Mouse (Mus musculus) cerebellum, adult 9-10 months (tissue): ENCODE results near the gene Tbx21.

Experiments used
- DNase-seq: peaks from one replicate; pipeline ENCODE4 v3.0.0; 2022

Gene Tbx21

DNA sequence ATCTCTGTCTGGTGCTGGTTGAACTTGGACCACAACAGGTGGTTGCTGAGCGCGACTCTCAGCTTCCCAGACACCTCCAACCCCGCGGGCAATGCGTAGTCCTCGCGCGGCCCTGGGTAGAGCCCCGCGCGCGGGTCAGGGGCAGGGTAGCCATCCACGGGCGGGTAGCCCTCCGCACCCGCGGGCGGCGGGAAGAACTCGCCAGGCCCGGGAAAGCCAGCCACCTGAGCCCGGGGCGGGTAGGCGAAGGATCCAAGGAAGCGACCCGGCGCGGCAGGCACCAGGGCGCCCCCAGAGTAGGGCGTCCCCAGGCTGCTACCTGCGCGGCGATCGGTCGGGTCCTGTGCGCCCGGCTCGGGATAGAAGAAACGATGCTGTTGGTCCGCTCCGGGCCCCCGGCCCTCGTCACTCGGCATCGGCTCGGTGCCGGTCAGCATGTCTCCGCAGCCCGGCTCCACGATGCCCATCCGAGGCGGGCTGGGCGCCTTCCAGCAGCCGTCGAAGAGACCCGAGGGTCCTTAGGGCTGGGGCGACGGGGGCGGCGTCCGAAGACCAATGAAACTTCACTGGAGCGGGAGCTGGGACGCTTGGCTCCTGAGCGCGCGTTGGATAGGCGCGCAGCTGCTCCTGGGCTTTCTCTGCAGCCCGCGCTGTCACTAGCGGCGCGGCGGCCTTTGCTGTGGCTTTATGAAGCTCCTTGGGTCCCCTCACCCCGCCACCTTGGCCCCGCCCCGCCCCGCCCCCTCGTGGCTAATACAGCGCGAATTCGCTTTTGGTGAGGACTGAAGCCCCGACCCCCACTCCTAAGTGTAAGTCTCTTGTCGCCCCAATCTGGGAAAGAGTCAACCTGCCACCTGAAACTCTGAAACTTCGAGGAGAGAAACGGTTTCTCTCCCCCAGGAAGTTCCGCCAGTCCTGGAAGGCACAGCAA, at the start of gene Tbx21:
TSS of gene Tbx21 (minus strand) at position 661 of the 931 bp plus-strand sequence.
- DNase-seq, result no peak

DNA sequence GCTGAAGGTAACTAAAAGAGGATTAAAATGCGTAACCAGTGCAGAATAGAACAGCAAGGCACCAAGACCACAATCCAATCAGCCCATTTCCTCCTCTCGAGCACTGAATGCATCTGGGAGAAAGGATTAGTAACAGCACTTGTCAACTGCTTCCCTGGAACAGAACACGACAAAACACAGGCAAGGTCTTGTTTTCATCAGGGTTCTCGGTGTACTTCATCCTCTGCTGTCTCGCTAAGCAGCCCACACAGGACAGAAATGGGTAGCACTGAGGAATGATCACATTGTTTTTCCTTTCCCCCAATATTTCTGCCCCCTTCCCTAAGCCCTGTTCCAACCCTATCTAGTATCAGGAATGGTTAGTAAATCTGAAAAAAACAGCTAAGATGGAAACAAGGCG, 45.2 kb upstream of the Tbx21 start:
- no peak for DNase-seq

- DNase-seq, result no peak
Measured at GRCm38 (mm10) chr11:97156999-97157398, 41.9 kb upstream of the Tbx21 start.

- peak; percentile 47 for DNase-seq
Measured at GRCm38 (mm10) chr11:97152662-97153287, 37.6 kb upstream of the Tbx21 start.

DNA sequence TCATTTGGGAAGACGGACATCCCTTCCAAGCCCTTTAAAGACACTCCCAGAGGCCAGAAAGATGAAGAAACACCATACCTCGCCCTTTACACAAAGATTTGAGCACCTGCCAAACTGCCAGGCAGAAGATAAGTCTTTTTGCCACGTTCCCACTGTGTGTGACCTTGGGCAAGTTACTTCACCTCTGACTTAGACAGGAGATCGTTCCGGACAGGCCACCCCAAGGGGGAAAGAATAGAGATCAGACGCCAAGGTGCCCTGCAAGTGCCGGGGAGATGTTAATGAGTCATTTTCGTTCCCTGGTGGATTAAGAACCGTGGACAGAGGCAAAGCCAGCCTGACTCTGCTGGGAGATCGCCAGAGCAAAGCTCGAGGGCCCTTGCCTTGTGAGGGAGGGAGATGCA, 36.9 kb upstream of the Tbx21 start:
- DNase-seq, result peak; percentile 57

GRCm38 (mm10) chr11:97151343-97151801, 36.2 kb upstream of the Tbx21 start, which contains the start of gene Tbkbp1:
TSS of gene Tbkbp1 (minus strand) at chr11:97151495.
- DNase-seq, result peak; percentile 65

DNA sequence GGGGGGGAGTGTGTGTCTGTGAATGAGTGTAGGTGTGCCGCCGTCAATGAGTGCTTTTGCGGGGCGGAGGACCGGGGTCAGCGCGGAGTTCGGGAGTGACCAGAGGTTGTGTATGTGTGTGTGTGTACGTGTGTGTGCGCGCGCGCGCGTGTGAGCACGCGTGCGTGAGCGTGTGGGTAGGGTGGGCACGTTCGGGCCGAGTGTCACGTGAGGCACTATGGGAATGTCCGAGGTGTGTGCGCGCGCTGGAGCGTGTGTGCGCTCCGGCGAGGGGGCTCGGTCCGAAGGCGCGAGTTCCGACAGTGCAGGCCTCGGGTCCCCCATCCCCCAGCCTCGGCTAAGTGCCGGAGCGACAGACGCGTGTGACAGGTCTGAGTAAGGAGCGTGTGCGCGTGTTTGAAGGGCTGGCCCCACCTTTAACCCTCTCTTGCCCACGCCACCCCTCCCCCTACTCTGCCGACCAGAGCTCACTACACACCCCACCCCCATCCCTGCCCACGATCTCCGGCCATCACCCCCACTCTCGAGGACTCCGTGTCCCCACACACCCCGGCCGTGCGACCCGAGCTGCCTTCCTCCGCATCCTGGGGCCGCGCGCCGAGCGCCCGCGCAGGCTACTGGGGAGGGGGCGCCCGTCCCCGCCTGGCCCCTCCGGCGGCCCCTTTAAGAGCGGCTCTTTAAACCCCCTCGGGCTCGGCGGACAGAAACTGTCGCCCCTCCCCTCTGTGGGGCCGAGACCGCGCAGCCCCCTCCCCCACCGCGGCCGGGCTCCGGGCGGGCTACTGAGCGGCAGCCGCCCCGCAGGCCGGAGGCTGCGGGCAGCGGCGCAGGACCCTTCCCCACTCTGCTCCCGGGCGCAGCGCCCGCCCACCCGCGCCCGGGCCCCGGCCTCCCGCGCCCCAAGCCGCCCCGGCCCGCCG, 35.5 kb upstream of the Tbx21 start:
- DNase-seq, result peak; percentile 88

DNA sequence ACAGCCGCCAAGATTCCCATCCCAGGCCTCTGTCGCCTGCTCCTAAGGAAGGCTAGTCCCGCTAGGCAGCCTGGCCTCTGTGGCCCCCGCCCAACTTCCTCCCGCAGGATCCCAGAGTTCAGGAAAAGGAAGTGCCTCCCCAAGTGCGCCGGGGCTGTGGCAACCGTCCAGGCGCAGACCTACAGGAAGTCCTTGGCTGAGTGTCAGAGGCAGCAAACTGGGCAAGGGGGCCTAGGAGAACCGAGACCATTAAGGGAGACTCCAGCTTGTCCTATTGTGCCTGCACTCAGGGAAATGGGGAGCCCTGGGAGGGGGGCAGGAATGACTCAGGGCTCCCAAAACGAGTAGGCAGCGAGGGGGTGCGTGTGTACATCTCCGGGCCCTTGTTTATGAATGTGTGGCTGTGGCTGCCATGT, 34.9 kb upstream of the Tbx21 start:
- peak; percentile 80 for DNase-seq

DNA sequence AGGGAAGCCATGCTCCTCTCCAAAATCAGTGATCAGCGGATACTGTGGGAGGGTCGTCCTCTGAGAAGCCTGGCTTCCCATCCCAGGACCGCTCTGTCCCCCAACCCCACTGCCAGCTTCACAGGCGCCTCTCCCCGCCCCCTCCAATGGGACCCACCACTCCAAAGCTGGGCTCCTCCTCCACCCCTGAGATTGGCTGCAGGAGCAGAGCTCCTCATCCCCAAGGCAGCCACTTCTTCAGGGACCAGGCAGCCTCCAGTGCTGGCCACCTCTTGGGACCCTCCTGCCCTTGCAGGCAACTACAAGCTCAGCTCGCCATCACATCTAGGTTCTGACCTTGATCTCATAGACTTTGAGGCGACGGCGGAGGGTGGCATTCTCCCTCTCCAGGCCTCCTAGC, 33.9 kb upstream of the Tbx21 start:
- DNase-seq, result no peak

- DNase-seq, result no peak
Measured at GRCm38 (mm10) chr11:97148591-97148990, 33.5 kb upstream of the Tbx21 start.

DNA sequence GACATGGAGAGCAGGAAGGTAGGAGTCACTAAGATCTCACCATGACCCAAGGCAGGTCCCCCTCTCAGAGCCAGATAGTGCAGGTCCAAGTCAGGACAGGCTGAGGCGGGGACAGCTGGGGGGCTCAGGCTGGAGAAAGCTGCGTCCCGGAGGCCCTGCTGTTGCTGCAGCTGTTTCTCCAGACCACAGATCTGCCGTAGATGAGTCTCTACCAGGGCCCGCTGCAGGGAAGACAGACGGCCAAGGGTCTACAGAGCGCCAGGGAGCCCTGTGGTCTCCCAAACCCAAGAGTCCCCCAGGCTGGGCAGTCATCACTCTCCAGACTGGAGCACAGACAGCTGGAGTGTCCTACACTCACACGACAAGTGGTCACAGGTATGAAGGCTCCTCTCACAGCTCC, 32.2 kb upstream of the Tbx21 start:
- no peak for DNase-seq

- peak; percentile 84 for DNase-seq
Measured at GRCm38 (mm10) chr11:97146724-97147123, 31.6 kb upstream of the Tbx21 start.

DNA sequence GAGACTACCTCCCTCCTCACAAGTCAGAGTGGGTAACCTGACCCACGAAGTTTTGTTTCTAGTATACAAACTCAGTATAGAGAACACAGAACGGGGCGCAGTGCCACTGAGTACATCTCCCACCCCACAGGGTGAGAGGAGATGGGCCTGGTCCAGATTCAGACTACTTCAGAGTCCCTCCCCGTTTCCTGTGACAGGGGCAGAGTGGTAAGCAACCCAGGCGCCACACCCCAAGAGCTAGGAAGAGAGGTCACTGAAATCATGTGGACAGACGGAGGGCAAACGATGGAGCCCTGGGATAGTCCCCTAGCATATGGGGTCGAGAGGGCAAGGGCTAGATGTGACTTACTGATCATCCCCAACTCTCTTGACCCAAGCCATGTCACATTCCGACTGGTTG, 30.8 kb upstream of the Tbx21 start:
- no peak for DNase-seq

DNA sequence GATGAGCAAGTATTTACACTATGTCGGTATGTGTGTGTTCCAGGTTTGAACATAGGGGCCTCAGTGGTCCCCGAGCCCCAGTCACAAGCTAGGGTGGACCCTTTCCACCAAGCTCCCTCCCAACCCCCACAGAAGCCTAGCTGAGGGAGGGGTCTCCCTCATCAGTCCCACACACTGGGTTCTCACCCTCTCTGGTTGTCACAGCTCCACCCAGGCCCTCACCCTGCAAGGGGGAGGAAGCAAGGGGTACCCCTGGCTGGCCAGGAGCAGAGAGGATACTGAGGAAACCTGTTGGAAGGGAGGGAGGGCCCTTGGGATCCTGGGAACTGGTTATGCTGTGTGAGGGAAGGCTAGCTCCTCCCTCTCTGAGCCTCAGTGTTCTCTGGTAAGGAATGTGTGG, 30.2 kb upstream of the Tbx21 start:
- DNase-seq, result no peak

DNA sequence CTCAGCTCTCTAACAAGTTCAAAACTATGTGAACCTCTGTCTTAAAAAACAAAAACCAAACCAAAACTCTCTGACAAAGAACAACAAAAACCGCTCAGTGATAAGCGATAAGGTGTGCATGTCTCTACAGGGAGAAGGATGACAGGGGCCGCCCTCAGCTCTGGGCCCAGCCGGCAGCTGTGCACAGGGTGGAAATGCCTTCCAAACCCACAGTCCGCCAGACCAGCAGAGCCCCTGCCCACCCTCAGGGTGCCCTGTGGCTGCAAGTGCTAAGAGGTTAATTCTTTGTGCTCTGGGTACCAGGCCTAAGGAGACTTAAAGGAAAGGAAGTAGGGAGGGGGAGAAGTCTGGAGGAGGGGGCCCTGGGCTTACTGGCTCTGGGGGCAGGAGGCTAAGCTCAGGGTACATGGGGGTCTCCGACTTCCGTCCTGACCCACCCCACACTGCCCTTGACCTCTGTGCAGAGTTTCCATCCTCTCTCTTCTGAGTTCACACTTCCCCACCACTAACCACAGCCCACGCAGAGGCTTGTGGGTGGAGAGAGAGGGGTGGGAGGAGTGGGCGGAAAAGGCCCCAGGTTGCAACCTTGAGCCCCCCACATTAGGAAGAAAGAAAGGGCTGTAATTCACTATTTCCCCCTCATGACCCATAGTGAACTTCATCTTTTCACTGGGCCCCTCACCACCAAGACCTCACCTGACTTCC, 28.2 kb upstream of the Tbx21 start:
- no peak for DNase-seq

DNA sequence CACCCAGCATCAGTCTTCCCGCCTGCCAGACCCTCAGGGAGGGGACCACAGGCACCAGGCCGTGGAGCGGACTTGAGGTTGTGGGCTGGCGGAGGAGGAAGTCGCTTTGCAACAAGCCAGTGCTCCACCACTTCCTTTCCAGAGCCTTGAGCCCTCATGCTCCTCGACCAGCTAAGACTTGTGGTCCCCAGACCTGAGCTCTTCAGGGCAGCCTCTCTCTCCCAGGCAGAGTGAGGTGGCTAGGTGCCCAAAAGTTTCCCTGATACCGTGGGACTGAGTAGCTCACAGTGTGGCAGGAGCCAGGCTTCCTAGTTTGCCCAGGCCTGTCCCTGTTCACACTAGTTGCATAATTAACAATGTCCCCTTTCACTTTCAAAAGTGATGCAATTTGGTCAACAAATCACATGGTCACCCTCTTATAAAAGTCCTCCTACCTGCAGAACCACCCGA, 27.1 kb upstream of the Tbx21 start:
- no peak for DNase-seq

- DNase-seq, result no peak
Measured at GRCm38 (mm10) chr11:97140811-97141210, 25.7 kb upstream of the Tbx21 start.

GRCm38 (mm10) chr11:97139256-97139655, 24.1 kb upstream of the Tbx21 start:
- DNase-seq, result no peak

GRCm38 (mm10) chr11:97138554-97139226, 23.6 kb upstream of the Tbx21 start:
- no peak for DNase-seq

GRCm38 (mm10) chr11:97133270-97133669, 18.1 kb upstream of the Tbx21 start:
- DNase-seq, result no peak

DNA sequence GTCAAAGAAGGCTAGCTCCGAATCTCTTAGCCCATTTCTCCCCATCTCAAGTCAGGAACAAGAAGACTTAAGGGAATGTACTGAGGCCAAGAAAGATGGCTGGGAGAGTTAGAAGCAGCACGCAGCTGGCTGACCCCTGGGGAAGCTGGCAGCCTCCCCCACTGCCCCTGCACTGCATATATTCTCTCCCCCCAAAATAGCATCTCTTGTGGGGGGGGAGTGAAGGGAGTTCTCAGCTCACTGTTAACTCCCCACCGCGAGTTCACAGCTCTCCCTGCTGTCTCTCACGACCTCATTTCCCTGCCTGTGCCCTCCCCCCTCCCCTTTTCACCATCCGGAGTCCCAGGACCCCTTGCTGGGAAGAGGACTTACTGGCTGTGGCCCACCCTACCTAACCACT, 17.1 kb upstream of the Tbx21 start:
- DNase-seq, result no peak

- no peak for DNase-seq
Measured at GRCm38 (mm10) chr11:97131683-97132082, 16.6 kb upstream of the Tbx21 start.
